Mouse (Mus musculus) adipocyte (in vitro differentiated cells): Measurements from ENCODE around the gene Thsd1.

ENCODE experiments used
- DNase-seq: peaks from one replicate; pipeline ENCODE4 v3.0.0-alpha.2; 2016; ENCODE audit warnings: low spot score

Thsd1 gene

GRCm38 (mm10) chr8:22227061-22227877, at the start of gene Thsd1:
Gene Thsd1, plus strand, starts transcription at chr8:22227313.
- peak; percentile 25 for DNase-seq

- no peak for DNase-seq
Observed at GRCm38 (mm10) chr8:22184884-22185283, 42.2 kb upstream of the Thsd1 start.

DNA sequence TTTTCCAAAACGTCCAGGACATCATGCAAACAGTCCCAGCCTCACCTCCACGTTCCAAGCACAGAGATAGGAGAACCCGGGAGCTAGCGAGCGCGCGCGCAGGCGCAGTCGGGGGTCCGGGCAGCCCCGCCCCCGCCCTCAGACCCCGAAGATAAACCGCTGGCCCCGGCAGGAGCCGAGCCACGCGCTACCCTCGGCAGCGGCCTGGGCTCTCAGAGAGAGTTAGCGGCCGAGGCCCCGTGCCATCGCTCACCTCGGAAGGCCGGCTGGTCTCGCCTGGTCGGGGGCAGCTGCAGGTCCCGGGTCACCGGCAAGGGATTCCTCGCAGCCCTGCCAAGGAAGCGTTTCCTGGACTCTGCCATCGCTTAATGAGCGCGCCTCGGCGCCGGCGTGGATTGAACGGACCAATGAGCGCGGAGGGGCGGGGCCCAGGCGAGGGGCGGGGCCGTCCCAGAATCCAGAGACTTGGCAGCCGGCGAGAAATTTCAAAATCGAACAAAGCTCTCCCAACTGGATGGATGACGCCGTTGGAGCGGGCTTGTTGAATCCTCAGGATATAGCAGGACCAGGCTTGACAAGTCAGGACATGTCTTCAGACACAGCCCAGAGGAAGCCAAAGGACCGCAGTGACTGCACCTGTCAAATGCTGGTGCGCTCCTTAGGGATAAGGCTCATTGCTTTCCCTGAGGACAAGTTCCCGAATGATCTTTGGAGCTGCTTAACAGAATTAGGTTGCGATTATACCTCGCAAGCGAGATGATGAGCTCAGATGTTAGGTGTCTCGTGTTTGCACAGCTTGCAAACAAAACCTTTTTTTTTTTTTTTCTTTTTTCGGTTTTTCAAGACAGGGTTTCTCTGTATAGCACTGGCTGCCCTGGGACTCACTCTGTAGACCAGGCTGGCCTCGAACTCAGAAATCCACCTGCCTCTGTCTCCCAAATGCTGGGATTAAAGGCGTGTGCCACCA, 41.4 kb upstream of the Thsd1 start, which contains the start of gene Ckap2:
Ckap2 (minus strand) TSS at position 389 of the 967 bp plus-strand sequence.
- peak; percentile 94 for DNase-seq

DNA sequence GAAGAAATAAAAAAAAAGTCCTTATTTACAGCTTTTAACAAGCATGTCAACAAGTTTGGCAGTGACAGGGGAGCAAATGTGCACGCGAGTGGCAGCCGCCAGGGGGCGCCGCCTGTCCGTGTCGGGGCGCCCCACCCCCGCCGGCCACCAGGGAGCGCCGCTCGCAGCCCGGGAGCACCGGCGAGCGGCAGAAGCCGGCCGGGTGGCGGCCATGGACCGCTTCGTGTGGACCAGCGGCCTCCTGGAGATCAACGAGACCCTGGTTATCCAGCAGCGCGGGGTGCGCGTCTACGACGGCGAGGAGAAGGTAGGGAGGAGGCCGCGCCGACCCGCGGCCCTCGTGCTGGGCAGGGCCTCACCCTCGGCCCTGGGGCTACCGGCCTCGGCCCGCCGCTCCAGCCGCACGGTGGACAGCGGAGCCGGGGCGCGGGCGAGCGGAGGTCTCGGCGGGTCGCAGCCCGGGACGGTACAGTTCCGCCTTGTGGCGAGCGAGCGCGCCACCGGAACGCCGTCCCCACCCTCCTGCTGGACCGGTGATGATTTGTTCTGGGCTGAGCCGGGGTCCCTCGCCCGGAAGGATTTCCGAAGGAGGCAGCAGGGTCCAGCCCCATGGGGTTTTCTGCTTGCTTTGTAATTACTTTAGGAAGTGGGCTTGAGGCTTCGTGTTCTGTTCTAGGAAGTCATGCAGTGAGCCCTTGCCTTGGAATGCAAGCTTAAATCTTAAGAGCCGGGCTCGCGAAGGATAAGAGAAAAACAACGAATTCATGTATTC, 34.3 kb upstream of the Thsd1 start, which contains the start of gene Vps36:
Vps36 (plus strand) TSS at position 150 of the 772 bp plus-strand sequence.
- DNase-seq: peak; percentile 88

DNA sequence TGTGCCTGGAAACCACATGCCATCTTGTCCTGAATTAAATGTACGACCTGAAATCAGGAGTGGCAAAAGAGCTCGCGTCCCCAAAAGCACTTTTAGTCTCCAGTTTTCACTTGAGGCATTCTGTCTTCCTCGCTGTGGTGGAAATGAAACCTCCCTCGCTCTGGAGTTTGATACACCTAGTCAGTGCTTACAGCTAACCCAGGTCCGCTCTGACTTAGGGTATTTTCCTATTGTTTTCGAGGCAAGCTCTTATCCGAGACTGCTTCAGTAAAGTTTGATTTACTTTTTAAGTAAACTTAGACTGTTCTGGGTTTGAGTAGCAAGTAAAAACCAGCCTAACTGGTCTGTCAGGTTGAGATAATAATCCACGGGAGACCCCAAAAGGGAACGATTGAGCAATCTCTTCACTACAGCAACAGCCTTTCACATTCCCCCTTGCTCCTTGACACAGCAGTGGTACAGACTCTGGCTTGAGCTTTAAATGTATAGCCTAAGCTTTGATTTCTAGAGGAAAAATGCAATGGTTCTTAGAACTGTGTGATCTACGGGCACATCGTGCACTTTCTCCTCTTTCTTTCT, 33.6 kb upstream of the Thsd1 start:
- peak; percentile 64 for DNase-seq

DNA sequence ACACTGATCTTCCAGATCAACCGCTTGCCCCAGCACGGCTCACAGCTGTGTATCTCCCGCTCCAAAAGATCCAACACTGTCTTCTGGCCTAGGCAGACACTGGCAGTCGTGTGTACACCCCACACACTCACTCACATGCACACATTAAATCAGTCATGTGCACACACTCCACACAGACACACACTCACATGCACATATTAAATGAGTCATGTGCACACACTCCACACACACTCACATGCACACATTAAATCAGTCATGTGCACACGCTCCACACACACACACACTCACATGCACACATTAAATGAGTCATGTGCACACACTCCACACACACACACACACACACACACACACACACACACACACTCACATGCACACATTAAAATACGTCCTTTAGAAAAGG, 29.2 kb upstream of the Thsd1 start:
- DNase-seq: no peak

- no peak for DNase-seq
Observed at GRCm38 (mm10) chr8:22199481-22199880, 27.6 kb upstream of the Thsd1 start.

- no peak for DNase-seq
Observed at GRCm38 (mm10) chr8:22207535-22207934, 19.6 kb upstream of the Thsd1 start.

GRCm38 (mm10) chr8:22209012-22209411, 18.1 kb upstream of the Thsd1 start:
- DNase-seq: no peak

DNA sequence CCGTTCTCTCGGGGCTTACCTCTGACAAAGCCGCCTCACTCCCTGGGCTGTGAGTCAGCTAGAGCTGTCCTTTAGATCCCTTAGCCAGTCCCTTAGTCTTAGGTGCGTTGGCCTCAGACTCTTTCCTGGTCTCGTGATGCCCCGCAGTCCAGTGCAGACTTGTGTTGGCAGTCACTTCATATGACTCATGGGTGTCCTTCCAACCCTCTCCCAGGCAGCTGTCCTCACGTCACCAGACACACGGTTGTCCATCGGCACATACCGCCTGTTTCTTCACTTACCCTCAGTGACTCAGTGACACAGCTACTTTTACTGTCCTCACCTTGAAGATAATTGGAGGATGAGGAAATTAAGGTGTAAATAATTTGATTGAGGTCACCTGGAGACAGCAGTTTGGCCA, 12.3 kb upstream of the Thsd1 start:
- no peak for DNase-seq

- no peak for DNase-seq
Observed at GRCm38 (mm10) chr8:22226361-22226760, 752 bp upstream of the Thsd1 start.

GRCm38 (mm10) chr8:22228621-22229020, 1.5 kb downstream of the Thsd1 start:
- no peak for DNase-seq

DNA sequence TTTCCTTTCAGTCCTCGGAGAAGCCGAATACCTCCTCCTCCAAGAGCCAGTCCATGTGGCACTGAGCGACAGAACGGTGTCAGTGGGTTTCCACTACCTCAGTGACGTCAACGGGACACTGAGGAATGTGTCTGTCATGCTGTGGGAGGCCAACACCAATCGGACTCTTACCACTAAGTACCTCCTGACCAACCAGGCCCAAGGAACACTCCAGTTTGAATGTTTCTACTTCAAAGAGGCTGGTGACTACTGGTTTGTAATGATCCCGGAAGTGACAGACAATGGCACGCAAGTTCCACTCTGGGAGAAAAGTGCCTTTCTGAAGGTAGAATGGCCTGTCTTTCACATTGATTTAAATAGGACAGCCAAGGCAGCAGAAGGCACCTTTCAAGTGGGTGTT, 15.9 kb downstream of the Thsd1 start:
- no peak for DNase-seq

DNA sequence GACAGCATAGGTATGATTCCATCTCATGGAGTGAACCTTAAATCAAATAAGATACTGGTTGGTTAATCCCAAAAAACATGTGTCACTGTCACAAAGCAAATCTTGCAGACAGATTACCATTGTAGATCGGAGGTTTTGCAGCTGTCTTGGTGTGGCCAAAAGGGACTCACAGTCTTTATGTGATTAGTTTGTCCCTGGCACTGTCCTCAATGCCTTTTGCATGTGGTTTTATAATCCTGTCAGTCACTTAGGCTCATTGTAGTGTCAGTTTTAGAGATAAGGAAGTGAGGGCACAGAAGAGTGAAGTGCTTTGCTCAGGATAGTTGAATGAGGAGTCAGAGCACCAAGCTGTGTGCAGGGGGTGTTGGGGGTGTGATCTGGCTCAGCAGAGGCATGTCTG, 18.6 kb downstream of the Thsd1 start:
- DNase-seq: no peak

DNA sequence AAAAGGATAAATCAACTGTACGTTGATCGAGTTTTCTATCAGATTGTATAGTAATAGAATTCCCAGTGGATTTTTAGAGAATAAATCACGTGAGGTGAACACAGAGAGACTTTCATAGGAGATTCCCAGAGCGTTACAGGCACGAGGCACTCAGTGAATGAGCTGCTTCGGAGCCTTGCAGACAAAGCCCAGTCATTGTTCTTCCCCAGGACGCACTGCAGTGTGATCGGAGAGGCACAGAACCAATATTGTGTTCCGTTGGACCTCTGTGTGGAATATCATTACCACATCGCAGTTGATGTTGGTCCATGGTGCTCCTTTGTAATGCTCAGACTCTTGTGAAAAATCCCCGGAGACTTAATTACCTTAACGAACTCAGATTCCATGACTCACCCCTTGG, 20.8 kb downstream of the Thsd1 start:
- DNase-seq: no peak

GRCm38 (mm10) chr8:22249080-22249479, 22.0 kb downstream of the Thsd1 start:
- DNase-seq: no peak

DNA sequence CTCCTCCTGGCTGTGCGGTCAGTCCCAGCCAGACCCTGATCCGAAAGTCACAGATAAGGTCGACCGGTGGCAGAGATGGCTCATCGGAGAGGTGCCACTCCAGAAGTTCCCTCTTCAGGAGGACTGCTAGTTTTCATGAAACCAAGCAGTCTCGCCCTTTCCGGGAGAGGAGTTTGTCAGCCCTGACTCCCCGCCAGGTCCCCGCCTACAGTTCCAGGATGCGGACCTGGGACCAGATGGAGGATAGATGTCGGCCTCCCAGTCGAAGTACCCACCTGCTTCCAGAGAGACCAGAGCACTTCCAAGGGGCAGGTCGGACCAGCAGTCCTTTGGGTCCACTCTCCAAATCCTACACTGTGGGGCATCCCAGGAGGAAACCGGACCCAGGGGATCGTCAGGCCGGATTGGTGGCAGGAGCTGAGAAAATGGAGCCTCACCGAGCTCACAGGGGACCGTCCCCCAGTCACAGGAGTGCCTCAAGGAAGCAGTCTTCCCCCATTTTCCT, 31.9 kb downstream of the Thsd1 start:
- DNase-seq: no peak

GRCm38 (mm10) chr8:22259531-22259930, 32.4 kb downstream of the Thsd1 start:
- no peak for DNase-seq

- DNase-seq: peak; percentile 46
Observed at GRCm38 (mm10) chr8:22260091-22260722, 33.1 kb downstream of the Thsd1 start.

- peak; percentile 95 for DNase-seq
Observed at GRCm38 (mm10) chr8:22262267-22262666, 35.2 kb downstream of the Thsd1 start.

GRCm38 (mm10) chr8:22264292-22264691, 37.2 kb downstream of the Thsd1 start:
- no peak for DNase-seq
